Mouse (Mus musculus) activated CD4-positive, CD25-positive, alpha-beta regulatory T cell, adult 4 months (primary cell): Measurements from ENCODE around the gene Spa17. TPM values are rescaled to one million over a fixed set of nuclear protein-coding genes. Genes with fewer than 3 reads are reported as not detected.

Source experiments
- ATAC-seq: one replicate; pipeline ENCODE4 v1.8.0; 2017
- polyA plus RNA-seq, 2 experiments: library from polyadenylated mRNA; unstranded; fragments of 100-300 nt; shearing (Covaris generic); gene quantifications; one replicate each; pipeline ENCODE4 v1.2.1; 2017

Gene Spa17
- polyA plus RNA-seq, 2 experiments from 2014 or later = 1.4 TPM; not detected in 1

- ATAC-seq = no peak
These were observed 52.9 kb downstream of the Spa17 start for GRCm38 (mm10) chr9:37560617-37561016.

DNA sequence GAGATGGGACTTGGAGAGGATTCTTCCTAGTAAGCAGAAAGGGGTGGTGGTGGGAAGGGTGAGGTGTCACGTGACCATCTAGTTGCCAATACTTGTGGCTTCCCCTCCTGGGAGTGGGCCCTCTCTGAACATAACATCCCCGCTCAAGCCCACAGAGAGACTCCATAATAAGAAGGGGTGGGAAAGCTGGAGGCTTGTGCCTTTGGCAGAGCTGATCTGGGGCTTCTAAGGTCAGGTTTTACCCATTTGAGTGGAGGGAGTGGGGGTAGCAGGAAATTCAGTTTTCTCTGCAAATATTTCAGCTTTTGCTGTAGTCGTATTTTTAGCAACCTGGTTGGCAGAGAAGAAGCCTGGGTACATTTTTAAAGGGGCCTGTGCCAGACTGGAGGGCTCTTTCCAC lies 57.2 kb downstream of the Spa17 start:
- no peak for ATAC-seq

- no peak for ATAC-seq
These were observed 58.4 kb downstream of the Spa17 start, which contains the start of gene Siae for GRCm38 (mm10) chr9:37554838-37555748. TSS of gene Siae (plus strand) at chr9:37555698.

GRCm38 (mm10) chr9:37554279-37554678 lies 59.2 kb downstream of the Spa17 start:
- peak; percentile 34 for ATAC-seq

Other genes starting within 250 kb of the Spa17 start
- gene Hepacam, start 246.4 kb downstream of the Spa17 start, polyA plus RNA-seq = not detected
- gene Robo4, start 211.8 kb downstream of the Spa17 start, polyA plus RNA-seq = not detected
- gene Robo3, start 180.5 kb downstream of the Spa17 start, polyA plus RNA-seq = not detected
- 1 to 10 TPM; 7.9 to 9.3 TPM for gene Msantd2, start 124.4 kb downstream of the Spa17 start, polyA plus RNA-seq
- gene Esam, start 85.6 kb downstream of the Spa17 start, polyA plus RNA-seq = under 1 TPM in 1 of 2 experiments, not detected in 1; 0.58 TPM
- gene Vsig2, start 74.5 kb downstream of the Spa17 start, polyA plus RNA-seq = not detected
- under 1 TPM in 1 of 2 experiments, not detected in 1; 0.33 TPM for gene Nrgn, start 60.8 kb downstream of the Spa17 start, polyA plus RNA-seq
- gene Siae, start 58.0 kb downstream of the Spa17 start, polyA plus RNA-seq = 10 to 100 TPM in 1 of 2 experiments, 1 to 10 TPM in 1; 9.7 to 13.6 TPM
- 100 to 1,000 TPM; 200 to 207 TPM for gene Tbrg1, start 43.6 kb upstream of the Spa17 start, polyA plus RNA-seq
- gene Panx3, start 55.5 kb upstream of the Spa17 start, polyA plus RNA-seq = not detected
- gene Olfr160, start 102.5 kb upstream of the Spa17 start, polyA plus RNA-seq = under 1 TPM in 1 of 2 experiments, not detected in 1; 0.41 TPM
- not detected for gene Olfr874, start 131.4 kb upstream of the Spa17 start, polyA plus RNA-seq
- not detected for gene Olfr875, start 158.1 kb upstream of the Spa17 start, polyA plus RNA-seq
- gene Olfr876, start 189.3 kb upstream of the Spa17 start, polyA plus RNA-seq = under 1 TPM; 0.10 to 0.20 TPM
- not detected for gene Olfr877, start 240.5 kb upstream of the Spa17 start, polyA plus RNA-seq